Mouse (Mus musculus): ENCODE results near the gene Npr1. TPM values are rescaled to one million over a fixed set of nuclear protein-coding genes. Genes with fewer than 3 reads are reported as not detected.

The Npr1 gene
- polyA plus RNA-seq, 1 experiment: 10.1 TPM

- WGBS: 15% methylated on average over 17 of the region's 17 CpGs
- DNase-seq (ENCODE audit: low read depth, low spot score): no peak
Observed at GRCm38 (mm10) chr3:90446389-90447122, 19.1 kb downstream of the Npr1 start.

GRCm38 (mm10) chr3:90445417-90446200 is 20.1 kb downstream of the Npr1 start:
- 80% methylated on average over 11 of the region's 11 CpGs for WGBS
- DNase-seq (ENCODE audit: low read depth, low spot score): no peak

GRCm38 (mm10) chr3:90443977-90444376 is 21.7 kb downstream of the Npr1 start:
- 88% methylated on average over 3 of the region's 3 CpGs for WGBS
- no peak for DNase-seq (ENCODE audit: low read depth, low spot score)

- 72% methylated on average over 2 of the region's 2 CpGs for WGBS
- DNase-seq (ENCODE audit: low read depth, low spot score): no peak
Observed at GRCm38 (mm10) chr3:90440756-90441155, 24.9 kb downstream of the Npr1 start.

- WGBS: 39% methylated on average over 4 of the region's 4 CpGs
- DNase-seq (ENCODE audit: low read depth, low spot score): no peak
Observed at GRCm38 (mm10) chr3:90437131-90437530, 28.5 kb downstream of the Npr1 start.

GRCm38 (mm10) chr3:90434073-90434730 is 31.5 kb downstream of the Npr1 start:
- no peak for DNase-seq (ENCODE audit: low read depth, low spot score)
- 24% methylated on average over 11 of the region's 11 CpGs for WGBS

GRCm38 (mm10) chr3:90433381-90434020 is 32.2 kb downstream of the Npr1 start, which contains the start of gene Ints3:
Gene Ints3, minus strand, starts transcription at chr3:90433622.
- DNase-seq (ENCODE audit: low read depth, low spot score): peak; percentile 99
- WGBS: under 1% methylated on average over 52 of the region's 52 CpGs

- WGBS: 0% methylated on average over 12 of the region's 12 CpGs
- DNase-seq (ENCODE audit: low read depth, low spot score): no peak
Observed at GRCm38 (mm10) chr3:90432811-90433219, 32.9 kb downstream of the Npr1 start.

GRCm38 (mm10) chr3:90432348-90432747 is 33.3 kb downstream of the Npr1 start:
- WGBS: 10% methylated on average over 2 of the region's 2 CpGs
- DNase-seq (ENCODE audit: low read depth, low spot score): no peak

GRCm38 (mm10) chr3:90429576-90429975 is 36.1 kb downstream of the Npr1 start:
- DNase-seq (ENCODE audit: low read depth, low spot score): no peak
- WGBS: 59% methylated on average over 3 of the region's 3 CpGs

- WGBS: 73% methylated on average over 6 of the region's 6 CpGs
- no peak for DNase-seq (ENCODE audit: low read depth, low spot score)
Observed at GRCm38 (mm10) chr3:90428186-90428585, 37.5 kb downstream of the Npr1 start.

GRCm38 (mm10) chr3:90427574-90427973 is 38.1 kb downstream of the Npr1 start:
- 57% methylated on average over 1 of the region's 1 CpGs for WGBS
- no peak for DNase-seq (ENCODE audit: low read depth, low spot score)

- no peak for DNase-seq (ENCODE audit: low read depth, low spot score)
- WGBS: 84% methylated on average over 2 of the region's 2 CpGs
Observed at GRCm38 (mm10) chr3:90425499-90425898, 40.2 kb downstream of the Npr1 start.

- DNase-seq (ENCODE audit: low read depth, low spot score): no peak
Observed at GRCm38 (mm10) chr3:90423549-90423948, 42.1 kb downstream of the Npr1 start.

GRCm38 (mm10) chr3:90420696-90421095 is 45.0 kb downstream of the Npr1 start:
- whole genome bisulfite sequencing: 75% methylated on average over 6 of the region's 6 CpGs
- no peak for DNase-seq (ENCODE audit: low read depth, low spot score)

GRCm38 (mm10) chr3:90413011-90413396 is 52.7 kb downstream of the Npr1 start:
- DNase-seq (ENCODE audit: low read depth, low spot score): no peak
- WGBS: 82% methylated on average over 3 of the region's 3 CpGs

- no peak for DNase-seq (ENCODE audit: low read depth, low spot score)
- 50% methylated on average over 5 of the region's 5 CpGs for WGBS
Observed at GRCm38 (mm10) chr3:90412312-90413010, 53.2 kb downstream of the Npr1 start.

GRCm38 (mm10) chr3:90408721-90409120 is 56.9 kb downstream of the Npr1 start:
- DNase-seq (ENCODE audit: low read depth, low spot score): no peak
- WGBS: 92% methylated on average over 3 of the region's 3 CpGs

GRCm38 (mm10) chr3:90406414-90406813 is 59.3 kb downstream of the Npr1 start:
- 94% methylated on average over 5 of the region's 5 CpGs for WGBS

More at GRCm38 (mm10) chr3:90406414-90406813, 59.3 kb downstream of the Npr1 start:
- no peak for DNase-seq (ENCODE audit: low read depth, low spot score)
